Mouse (Mus musculus) c-Kit-negative CD71-positive TER-119-positive erythroid progenitor cells, embryonic 14.5 days (primary cell): ENCODE data around the gene Lama4.

Experiments used
- DNase-seq: peaks from one replicate; pipeline ENCODE4 v3.0.0-alpha.2; 2013; ENCODE audit warnings: low read depth, low spot score

Gene Lama4

GRCm38 (mm10) chr10:39049581-39050294 is 84.4 kb downstream of the Lama4 start:
- no peak for DNase-seq

DNA sequence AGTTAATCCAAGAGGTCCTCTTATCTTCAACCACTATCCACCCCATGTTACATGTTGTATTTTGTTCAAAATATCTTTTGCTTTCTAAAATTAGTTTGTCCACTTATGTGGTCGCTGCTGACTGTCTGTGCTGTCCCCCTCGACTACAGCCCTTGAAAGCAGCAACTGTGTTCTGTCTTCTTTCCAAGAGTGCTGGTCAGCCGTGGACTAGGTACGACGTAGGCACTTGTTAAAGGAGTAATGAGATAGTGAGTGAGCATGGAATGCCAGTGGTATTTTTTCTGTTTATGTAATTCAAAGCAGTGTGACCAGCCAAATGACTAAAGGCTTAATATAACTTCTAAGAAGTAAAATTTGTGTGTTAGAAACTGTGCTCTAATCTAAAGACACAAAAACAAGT is 90.7 kb downstream of the Lama4 start:
- no peak for DNase-seq

- DNase-seq, result peak; percentile 4
Observed at GRCm38 (mm10) chr10:39064732-39065131, 99.4 kb downstream of the Lama4 start.

DNA sequence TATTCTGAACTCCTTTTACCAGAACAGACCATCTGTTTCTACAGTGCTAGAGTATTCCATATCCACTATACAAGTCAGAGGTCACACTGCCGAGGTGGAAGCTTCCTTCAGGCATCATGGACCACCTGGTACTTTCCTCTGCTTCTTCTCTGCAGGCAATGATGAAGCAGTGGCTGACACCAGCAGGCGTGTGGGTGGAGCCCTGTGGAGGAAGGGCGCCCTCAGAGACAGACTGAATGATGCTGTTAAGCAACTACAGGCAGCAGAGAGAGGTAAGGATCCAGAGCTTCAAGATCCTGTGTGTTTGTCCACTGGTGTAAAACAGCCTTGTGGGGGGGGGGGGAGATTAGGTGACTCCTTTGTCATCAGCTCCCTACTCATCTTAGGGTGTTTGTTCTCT is 100.1 kb downstream of the Lama4 start:
- no peak for DNase-seq

DNA sequence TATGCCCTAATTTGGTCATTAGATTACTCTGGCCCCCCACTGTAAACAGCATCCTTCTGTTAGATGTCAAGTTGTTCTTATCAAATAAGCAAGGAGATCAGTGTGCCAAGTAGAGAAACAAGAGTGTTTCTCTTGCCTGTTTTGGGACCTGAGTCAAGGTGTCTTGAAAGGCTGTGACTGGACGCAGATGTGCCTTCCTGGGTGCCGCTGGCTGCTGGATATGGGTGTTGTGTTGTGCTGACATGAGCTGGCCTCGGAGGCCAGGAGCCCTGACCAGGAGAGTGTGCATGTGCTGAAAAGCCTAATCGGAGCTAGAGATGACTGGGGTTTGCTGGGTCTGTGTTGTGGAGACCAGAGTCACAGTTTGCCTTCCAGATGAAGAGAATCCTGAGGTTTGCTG is 100.7 kb downstream of the Lama4 start:
- no peak for DNase-seq

DNA sequence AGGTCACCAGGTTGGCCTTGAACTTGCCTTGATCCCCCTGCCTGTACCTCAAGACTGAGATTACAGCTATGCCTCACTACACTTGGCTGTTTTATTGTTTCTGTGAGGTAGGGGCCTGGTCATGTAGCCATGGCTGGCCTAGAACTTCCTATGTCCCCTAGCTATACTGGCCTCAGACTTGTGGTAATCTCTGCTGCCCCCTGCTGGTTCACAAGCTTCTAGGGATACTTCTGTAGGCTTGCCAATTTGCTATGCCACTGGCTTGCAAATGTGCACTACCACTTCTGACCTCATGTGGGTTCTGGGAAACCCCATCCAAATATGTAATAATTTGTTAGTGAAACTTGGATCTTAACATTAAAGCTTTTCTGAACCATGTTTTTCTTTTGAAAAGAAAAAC is 101.6 kb downstream of the Lama4 start:
- peak; percentile 13 for DNase-seq

DNA sequence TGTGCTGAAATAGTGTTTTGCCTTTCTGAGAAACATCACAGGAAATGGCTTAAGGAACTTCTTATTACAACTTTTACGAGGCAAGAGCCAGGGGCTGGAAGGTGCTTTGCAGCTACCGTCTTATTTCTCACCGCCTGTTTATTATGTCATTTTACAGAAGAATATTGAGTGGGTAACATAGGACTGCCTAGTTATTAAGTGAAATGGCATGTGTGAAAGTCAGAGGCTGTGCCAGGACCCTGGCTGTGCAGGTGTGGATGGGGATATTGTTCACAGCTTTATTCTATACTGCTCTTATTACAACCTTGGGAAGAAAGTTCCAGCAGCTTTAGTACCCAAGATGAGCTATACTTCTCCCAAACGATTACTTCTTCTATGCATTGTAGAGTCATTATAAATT is 106.7 kb downstream of the Lama4 start:
- DNase-seq, result no peak

GRCm38 (mm10) chr10:39096981-39097380 is 131.7 kb downstream of the Lama4 start:
- no peak for DNase-seq

- DNase-seq, result no peak
Observed at GRCm38 (mm10) chr10:39098746-39099145, 133.4 kb downstream of the Lama4 start.

DNA sequence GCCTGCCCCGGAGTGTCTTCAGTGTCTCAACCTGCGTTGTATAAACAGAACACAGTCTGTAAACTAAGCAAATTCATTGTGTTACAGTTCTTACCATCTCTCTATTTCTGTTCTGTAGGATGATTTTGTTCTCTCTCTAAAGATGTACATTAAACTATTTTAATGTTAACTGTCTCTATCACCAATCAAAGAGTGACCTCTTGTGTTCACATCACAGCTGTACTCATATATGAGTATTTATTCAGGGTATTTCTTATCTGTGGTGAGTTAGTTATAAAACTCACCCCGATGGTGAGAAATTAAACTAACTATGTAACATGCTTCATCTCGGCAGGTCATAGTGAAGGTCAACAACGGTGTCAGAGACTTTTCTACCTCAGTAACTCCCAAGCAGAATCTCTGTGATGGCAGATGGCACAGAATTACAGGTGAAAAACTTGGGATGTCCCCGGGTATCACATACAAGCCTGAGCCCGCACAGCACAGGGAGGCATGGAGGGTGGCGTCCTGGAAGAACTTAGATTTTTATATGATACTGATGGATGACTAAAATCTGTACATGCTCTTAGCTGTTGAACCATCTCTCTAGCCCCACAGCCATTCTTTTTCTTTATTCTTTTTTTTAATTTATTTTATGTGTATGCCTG is 139.6 kb downstream of the Lama4 start:
- no peak for DNase-seq

DNA sequence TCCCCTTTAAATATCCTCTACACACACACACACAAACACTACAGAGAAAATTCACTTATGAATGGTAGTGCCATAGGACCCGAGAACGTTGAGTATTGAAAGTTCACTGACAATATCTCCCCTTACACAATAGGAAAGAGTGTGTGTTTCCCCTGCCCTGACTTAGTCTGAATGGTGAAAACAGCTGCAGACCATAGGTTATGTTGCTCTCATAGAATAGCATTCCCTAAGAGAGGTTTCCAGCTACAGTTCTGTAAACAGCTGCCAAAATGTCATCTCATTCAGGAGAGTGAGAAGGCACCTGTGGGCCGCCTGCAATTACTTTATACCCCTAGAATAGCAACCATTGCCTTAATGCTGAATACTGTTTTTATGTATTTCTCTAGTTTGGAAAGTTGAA is 141.1 kb downstream of the Lama4 start:
- no peak for DNase-seq

GRCm38 (mm10) chr10:39106935-39107334 is 141.6 kb downstream of the Lama4 start:
- no peak for DNase-seq

- no peak for DNase-seq
Observed at GRCm38 (mm10) chr10:39108837-39109488, 143.6 kb downstream of the Lama4 start.

- no peak for DNase-seq
Observed at GRCm38 (mm10) chr10:39109489-39109874, 144.2 kb downstream of the Lama4 start.

DNA sequence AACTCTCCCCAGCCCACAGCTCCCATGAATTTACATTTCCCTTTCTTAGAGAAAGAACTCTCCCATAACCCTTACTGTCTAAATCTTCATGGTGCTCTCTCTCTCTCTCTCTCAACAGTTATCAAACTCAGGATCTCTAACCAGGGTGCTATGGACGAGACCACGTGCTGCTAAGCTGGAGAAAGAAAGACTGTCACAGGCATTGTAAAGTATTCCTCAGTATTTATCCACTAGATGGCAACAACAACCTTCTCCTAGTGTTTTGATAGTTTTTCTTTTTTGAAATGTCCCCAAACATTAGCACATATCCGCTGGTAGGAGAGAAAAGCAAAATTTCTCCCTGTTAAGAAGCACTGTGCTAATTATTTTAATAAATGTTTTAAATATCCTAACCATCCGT is 156.1 kb downstream of the Lama4 start:
- no peak for DNase-seq

DNA sequence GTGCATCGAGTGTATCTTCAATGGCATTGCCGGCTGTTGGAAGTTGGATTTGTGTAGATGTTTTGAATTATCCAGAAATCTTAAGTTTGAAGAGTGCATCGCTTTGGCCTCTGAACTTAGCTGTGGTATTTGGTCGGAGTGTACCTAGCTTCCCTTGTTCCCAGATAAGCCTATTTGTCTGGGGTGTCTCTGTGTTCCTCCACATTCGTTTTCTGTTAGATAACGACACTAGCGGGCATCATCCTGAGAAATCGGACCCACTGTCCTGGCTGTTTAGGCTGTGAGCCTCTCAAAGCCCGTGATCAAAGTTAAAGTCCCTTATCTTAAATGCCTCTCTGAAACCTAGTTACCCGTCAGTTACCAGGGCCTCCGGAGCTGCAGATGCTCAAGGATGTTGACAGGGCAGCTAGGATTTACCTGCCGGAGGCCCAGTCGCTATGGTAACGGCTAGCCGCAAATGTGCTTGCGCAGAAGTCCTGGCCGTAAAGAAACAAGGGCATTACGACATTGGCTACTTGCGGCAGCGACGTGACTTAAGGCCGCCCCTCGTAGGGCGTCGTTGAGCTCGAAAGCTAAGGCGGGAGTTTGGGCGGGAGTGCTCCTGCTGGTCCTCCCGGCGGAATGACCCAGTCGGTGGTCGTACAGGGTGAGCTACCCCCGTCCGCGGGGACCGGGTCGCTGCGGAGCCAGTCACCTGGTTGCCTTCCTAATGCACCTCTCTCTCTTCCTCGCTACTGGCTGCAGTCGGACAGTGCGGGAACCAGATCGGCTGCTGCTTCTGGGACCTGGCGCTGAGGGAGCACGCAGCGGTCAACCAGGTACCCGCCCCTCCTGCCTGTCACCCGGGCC is 168.4 kb downstream of the Lama4 start, which contains the start of the genes Fam229b and Tube1:
Gene Fam229b, minus strand, starts transcription at position 453 of the 849 bp plus-strand sequence.
Gene Tube1, plus strand, starts transcription at position 515 of the 849 bp plus-strand sequence.
- peak; percentile 80 for DNase-seq

DNA sequence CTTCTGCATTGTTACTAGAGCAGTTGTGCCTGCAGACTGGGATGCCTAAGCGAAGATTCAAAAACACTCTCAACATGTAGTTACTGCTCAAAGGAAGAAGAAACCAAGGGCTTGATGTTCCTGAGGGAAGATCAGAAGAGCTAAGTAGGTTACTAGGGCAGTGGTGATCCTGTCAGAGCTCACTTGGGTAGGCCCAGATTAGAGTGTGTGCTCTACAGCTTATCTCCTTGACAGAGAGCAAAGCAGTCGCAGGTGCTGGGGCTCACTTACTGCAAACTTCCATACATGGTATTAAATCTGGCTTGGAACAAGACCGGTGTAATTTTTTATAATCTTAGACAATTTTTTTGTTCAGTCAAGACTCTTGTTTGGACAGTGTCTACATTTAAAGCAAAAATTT is 172.5 kb downstream of the Lama4 start:
- DNase-seq, result no peak

DNA sequence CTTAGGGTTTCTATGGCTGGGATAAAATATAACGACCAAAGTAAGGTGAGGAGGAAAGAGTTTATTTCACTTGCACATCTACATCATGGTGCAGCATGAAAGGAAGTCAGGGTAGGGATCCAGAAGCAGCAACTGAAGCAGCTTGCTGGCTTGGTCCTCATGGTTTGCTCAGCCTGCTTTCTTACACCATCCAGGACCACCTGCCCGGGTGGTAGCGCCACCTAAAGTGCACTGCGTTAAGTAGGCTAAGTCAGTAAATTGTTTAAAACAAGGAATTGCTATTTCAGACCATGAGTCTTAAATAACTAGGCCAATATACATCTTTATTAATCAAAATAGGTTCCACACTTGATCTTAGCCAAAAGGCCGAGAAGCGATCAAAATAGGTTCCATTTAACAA is 173.4 kb downstream of the Lama4 start:
- no peak for DNase-seq

DNA sequence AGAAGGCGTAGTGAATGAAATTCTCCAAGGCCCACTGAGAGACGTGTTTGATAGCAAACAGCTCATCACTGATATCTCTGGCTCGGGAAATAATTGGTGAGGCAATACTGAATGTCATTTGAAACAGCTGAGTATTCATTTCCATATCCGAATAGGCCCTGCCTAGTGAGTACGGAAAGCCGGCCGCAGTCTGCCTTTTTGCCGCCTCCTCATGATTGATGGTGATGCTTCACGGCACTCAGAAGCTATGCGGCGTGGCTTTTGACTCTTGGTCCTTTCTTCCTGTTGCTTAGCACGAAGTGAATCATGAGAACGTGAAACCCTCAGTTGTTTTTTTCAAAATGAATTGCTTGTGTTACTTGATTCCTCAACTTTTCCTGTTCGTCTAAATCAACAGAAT is 175.5 kb downstream of the Lama4 start:
- DNase-seq, result no peak

- DNase-seq, result peak; percentile 19
Observed at GRCm38 (mm10) chr10:39141401-39141800, 176.1 kb downstream of the Lama4 start.

- DNase-seq, result no peak
Observed at GRCm38 (mm10) chr10:39142216-39142615, 176.9 kb downstream of the Lama4 start.

DNA sequence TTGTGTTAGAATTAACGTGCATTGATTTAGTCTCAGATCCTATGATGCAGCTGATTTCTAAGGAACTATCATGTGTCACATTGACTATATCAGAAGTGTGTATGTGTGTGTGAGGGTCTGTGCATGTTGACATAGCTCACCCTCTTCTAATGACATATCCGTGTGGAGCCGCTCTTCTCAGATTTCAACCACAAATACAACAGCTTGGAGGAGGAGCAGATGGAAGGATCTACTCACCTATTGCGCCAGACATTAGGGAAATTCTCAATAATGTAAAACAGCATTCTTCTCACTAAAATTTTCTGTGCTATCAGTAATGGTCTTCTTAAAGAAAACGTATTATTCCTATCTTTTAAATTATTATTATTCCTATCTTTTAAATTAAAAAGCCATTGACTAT is 191.4 kb downstream of the Lama4 start:
- no peak for DNase-seq
